Mouse (Mus musculus): ENCODE measurements around the gene Hoxa9.

The Hoxa9 gene

GRCm38 (mm10) chr6:52261751-52262462, 31.0 kb upstream of the Hoxa9 start:
- DNase-seq (ENCODE audit: low spot score in 2 of 2): peak in 1 of 2 experiments; percentile 20

GRCm38 (mm10) chr6:52260654-52261575, 30.0 kb upstream of the Hoxa9 start, which contains the start of gene Hoxa13:
Gene Hoxa13 (minus strand): TSS chr6:52260880.
- DNase-seq (ENCODE audit: low spot score in 2 of 2): peak in 1 of 2 experiments; percentile 64

GRCm38 (mm10) chr6:52259811-52260261, 28.9 kb upstream of the Hoxa9 start:
- DNase-seq (ENCODE audit: low spot score in 2 of 2): peak in 1 of 2 experiments; percentile 41

- DNase-seq (ENCODE audit: low spot score in 2 of 2): peak in 1 of 2 experiments; percentile 47
Observed at GRCm38 (mm10) chr6:52259081-52259790, 28.3 kb upstream of the Hoxa9 start.

- peak; percentile 83 to 86 for DNase-seq (ENCODE audit: low spot score in 2 of 2)
Observed at GRCm38 (mm10) chr6:52256956-52257355, 26.1 kb upstream of the Hoxa9 start.

GRCm38 (mm10) chr6:52253511-52254500, 22.9 kb upstream of the Hoxa9 start:
- DNase-seq (ENCODE audit: low spot score in 2 of 2): peak in 1 of 2 experiments; percentile 49

DNA sequence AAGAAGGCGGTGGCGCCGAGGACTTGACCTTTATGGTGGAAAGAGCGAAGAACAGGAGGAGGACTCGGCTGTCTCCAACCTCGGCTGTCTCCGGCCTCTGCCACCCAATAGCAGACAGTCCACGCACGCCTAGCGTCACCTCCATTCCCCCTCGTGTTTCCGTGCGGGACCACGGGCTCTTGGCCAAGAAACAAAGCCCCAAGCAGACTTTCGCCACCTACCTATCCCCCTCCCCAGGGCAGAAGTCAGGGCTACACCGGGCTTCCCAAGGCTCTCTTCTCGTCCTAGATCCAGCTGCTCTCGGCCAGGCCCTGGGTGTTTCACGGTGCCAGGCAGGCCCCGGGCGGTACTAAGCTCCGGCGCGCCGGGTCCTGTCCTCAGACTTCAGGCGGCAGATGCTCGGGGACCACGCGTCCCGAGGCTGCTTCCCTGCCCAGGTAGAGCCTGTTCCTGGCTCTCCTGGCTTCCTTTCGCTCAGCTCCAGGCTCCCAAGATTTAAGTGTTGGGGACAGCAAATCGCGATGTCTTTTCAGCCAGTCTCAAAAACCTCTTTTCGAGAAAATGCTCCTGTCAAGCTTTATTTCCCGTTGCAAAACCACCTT, 22.0 kb upstream of the Hoxa9 start:
- peak in 1 of 2 experiments; percentile 67 for DNase-seq (ENCODE audit: low spot score in 2 of 2)

DNA sequence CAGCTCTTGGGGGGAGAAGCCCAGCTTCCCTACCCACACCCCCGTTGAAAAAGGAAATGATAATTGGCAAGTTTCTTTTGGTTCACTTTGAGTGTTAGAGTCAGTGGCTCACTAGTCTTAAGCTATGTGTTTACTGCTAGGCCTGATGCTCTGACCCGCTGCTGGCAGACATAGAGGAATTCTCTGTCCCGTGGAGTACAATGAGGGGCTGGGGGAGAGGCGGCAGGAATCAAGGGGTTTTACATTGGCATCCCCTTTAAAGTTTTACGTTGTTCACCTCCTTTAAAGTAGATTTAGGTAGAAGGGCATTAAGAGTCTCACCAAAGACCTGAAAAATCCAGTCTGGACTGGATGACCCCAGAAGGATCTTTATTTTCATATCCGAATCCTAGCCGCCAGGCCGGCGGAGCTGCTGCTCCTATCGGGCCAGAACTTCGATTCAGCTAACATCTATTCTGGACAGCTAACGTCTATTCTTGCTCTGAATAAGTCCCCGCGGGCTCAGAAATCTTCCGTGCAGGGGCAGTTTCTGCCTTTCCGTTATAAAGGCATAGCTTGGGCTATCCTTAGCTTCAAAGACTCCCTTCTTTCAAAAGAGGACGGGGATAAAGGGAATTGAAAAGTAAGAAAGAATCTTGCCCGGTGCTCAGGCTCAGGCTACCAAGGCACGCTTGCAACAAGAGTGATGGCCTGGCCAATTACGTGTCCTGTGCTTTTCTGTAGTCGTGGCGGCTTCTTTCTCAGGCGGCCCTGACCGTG, 21.3 kb upstream of the Hoxa9 start:
- DNase-seq (ENCODE audit: low spot score in 2 of 2): peak in 1 of 2 experiments; percentile 41

DNA sequence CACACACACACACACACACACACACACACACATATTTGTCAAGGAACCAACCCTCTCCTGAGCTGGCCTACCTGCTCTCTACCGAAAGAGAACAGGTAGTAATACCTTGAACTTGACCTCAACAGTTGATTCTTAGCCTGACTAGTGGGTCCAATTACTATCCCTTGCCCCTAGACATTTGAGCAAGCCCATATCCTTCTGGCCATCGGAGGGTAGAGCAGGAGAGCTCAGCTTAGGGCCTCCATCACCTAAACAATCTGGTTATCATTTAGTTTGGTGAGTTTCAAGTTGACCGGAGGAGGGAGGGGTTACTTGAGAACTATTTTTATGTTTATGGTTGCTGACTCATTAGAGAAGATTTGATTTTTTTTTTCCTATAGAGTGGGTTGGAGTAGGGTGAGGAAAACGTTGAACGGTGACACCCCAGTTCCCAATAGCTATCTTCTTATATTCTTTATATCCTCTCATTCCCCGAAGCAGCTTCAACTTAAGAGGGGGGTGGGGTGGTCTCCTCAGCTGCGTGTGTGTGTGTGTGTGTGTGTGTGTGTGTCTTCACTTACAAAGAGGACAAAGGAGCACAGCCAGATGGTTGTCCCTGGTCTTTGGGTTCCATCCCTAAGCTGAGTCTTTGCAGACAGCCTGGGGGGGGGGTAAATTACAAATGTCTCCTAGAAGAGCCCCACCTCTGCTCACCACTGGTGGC, 20.4 kb upstream of the Hoxa9 start:
- peak in 1 of 2 experiments; percentile 34 for DNase-seq (ENCODE audit: low spot score in 2 of 2)

GRCm38 (mm10) chr6:52249826-52250225, 18.9 kb upstream of the Hoxa9 start:
- peak in 1 of 2 experiments; percentile 26 for DNase-seq (ENCODE audit: low spot score in 2 of 2)

DNA sequence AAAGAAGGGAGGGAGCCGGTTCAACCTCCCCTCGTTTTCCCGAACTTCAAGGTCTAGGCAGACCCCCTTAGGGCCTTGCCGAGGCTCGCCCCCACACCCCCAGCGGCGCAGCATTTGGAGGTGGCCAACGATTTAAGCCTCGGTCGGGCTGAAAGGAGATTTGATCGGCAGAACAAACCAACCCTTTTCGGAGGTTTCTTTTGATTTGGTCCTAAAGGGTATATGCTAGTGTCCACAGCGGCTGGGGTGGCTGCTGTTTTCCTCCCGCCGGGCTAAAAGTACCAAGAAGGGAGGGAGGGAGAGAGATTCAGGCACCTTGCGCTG, 18.5 kb upstream of the Hoxa9 start:
- DNase-seq (ENCODE audit: low spot score in 2 of 2): peak in 1 of 2 experiments; percentile 43

- DNase-seq (ENCODE audit: low spot score in 2 of 2): no peak
Observed at GRCm38 (mm10) chr6:52248638-52249414, 17.9 kb upstream of the Hoxa9 start.

DNA sequence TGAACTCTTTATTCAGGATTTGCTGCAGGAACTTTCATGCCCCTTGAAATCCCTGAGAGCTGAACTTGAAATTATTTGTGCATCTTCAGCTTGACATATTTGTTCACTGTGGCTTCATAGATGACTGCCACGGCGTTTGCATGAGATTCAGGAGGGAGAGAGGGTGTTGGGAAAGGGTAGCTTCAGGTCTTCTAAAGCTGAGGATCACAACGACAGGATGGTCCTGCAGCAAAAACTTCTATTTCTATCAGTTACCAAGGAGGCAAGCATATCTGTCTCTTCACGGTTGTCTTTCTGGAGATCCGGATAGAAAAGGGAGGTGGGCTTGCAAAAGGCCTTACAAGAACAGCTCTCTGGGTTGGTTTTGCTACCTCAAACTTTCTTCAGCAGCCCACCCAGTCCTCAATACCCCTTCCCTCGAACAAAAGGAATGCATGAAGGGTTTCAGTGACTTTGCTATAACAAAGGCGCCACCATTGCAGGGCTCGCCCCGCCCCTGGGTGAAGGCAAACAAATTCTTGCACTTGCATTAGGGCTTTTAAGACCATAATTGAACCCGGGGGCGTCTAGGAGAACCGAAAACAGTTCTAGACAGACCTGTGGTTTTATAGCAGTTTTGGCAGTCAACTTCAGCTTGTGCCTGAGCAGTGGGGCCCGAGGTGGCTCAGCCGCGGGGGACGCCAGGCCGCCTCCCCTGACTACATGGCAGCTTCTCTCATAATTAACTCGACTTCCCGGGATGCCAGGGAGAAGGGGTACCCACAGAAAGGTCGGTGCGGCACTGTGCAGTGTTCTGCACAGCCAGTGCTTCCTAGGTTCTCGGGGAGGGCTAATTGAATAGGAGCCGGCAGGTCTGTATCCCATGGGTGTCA, 17.1 kb upstream of the Hoxa9 start:
- DNase-seq (ENCODE audit: low spot score in 2 of 2): peak in 1 of 2 experiments; percentile 58

DNA sequence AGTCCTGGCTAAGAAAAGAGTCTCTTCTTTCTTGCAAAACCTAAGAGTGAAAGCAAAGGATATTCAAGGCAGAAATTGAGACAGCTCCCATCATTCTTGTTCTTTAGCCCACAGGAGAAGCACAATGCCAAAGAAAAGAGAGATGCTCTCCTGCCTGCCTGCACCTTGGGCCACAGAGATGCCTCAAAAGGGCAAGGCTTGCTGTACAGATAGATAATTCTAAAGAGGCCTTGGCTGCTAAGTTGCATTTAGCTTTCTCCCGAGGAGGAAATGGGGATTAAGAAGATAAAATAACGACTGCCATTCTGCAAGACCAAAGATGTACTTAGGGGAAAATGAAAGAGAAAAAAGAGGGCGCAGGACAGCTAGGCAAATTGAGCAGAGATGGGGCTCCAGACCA, 16.0 kb upstream of the Hoxa9 start:
- peak in 1 of 2 experiments; percentile 35 for DNase-seq (ENCODE audit: low spot score in 2 of 2)

GRCm38 (mm10) chr6:52246403-52246803, 15.5 kb upstream of the Hoxa9 start:
- peak in 1 of 2 experiments; percentile 55 for DNase-seq (ENCODE audit: low spot score in 2 of 2)

- peak in 1 of 2 experiments; percentile 72 for DNase-seq (ENCODE audit: low spot score in 2 of 2)
Observed at GRCm38 (mm10) chr6:52245757-52246142, 14.9 kb upstream of the Hoxa9 start, which contains the start of gene Hoxa11. Gene Hoxa11 (minus strand): TSS chr6:52245810.

All from urinary bladder, postnatal 36 days (tissue).